Mouse (Mus musculus) NIH3T3 (cell line): ENCODE measurements at regions not wholly inside any gene's neighbourhood (a gene's known extent, or its start where the extent isn't known, plus 50 kb on each side); places are given as distances from the start of the nearest gene placed in this dataset.
A peak's percentile ranks its signal among the peaks of the same experiment; 100 is the strongest.

Experiments
- DNase-seq: peaks from one replicate; pipeline ENCODE4 v3.0.0-alpha.2; 2012; ENCODE audit warnings: low read depth

DNA sequence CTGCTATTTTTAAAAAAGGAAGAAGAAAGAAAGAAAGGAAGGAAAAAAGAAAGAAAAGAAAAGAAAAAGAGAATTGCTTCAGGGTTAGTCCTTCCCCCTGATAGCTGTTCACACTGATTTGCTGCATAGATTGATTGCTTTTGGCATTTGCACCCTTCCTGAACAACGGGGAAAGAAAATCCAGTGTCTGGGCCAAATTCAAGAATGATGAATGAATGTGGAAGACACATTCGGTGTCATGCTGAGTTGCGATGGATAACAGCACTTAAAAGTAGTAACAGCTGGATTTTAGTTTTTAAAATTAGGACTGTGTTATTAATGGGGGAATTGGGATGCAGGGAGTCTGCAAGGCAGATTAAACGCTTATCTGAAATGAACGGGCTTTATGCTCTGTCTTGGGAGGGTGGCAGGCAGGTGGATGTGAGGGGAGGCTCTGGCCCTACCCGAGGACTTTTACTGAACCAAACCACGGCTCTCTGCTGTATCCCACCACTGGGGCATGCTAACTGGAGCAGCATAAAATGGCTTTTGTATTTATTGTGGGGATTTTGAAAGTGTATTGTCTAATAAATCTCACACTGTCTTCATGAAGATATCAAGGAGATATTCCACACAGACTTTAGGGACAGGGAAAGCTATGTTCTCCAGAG is 114.4 kb downstream of the Lca5 start:
- DNase-seq = peak; percentile 25

- no peak for DNase-seq
These were observed 115.0 kb downstream of the Lca5 start for GRCm38 (mm10) chr9:83325910-83326309.

DNA sequence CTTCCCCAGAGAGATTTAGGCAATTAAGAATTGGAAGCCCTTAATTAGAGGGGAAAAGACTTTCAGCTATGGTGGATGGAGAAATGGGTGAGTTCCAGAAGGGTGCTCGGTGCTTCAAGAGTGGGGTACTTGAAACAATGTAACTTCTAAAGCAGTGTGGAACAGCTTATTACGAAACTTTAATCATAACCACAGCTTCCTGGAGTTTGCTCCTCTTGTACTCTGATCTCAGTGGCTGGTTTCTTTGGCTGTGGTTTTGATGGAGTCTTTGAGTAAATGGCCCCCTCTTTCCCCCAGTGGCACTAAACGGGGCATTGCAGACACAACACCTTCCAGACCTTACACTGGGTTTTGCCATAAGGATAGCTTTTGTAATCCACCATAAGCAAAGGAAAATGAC is 116.6 kb downstream of the Lca5 start:
- no peak for DNase-seq

DNA sequence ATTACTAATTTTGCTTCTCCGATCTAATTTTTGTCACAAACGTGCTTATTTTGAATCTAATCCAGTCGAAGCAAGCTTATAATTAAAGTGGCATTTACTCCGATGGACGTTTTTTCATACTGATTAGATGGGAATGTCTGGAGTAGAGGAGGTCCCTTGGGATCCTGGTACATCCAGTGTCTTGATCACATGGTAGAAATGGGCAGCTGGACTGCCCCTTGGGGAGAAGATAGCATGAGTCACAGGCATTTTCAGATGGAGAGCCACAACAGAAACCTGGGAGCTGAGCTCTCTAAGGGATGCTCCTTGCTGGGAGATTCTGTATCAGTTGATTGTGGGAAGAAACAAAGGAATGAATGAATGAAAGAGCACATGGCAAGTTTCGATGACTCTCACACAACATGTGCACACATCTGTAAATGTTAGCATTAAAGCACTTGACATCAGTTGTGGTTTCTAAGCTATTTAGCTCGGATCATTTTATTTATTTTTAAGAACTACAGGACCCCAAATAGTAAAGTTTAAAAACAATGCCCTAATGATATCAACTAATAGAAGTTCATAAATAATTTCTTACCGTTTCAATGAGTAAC is 117.8 kb downstream of the Lca5 start:
- no peak for DNase-seq

GRCm38 (mm10) chr9:83321793-83322192 is 119.1 kb downstream of the Lca5 start:
- DNase-seq = no peak

DNA sequence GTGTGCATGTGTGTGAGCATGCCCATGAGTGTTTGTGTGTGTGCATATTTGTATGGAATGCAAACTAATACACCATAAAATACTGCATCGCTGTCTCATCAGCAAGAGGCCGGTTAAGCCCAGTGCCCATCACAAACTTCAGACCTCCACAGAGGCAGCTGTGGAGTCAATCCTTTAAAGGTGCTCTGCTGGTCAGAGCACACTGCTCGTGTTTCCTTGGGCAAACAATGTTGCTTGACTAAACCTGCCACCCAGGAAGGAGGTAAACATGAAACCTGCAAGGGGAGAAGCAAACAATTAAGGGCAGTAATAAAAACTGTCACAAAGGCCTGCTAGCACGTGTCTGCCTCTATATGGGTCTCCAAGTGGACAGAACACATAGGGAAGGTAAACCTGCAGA is 120.1 kb downstream of the Lca5 start:
- no peak for DNase-seq

DNA sequence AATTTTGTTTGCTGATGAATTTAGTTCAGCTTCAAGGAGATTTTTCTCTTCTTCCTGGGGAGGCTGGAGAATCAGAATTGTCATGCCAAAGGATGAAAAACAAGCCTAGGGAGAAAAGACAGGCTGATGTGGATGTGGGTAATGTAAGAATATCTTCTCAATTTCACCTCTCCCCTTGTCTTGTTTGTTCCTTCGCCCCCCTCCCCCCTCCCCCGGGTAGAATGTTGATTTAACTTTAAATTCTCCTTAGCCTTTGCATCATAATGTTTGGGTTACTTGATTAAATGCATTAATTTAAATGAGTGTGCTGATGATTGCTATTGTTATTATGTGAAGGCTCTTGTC is 124.1 kb downstream of the Lca5 start:
- no peak for DNase-seq

GRCm38 (mm10) chr9:83315941-83316817 is 124.7 kb downstream of the Lca5 start:
- peak; percentile 79 for DNase-seq

DNA sequence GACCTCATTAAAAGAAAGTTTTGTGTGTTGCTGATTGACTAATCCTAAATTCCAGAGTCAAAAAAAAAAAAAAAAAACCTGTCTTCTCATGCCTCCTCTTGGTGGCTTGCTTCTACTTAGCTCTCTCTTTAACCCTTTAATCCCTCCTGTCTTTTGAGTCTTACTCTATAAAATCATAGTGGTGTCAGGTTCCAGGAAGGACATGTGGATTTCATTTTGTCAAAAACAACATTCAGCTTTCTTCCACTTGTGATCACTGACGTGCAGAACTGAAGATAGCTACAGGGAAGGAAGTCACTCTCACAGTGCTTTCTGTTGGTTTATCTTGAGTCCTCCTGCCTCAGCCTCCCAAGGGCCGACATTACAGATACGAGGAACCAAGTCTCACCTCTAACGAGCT is 132.2 kb downstream of the Lca5 start:
- DNase-seq = peak; percentile 27

DNA sequence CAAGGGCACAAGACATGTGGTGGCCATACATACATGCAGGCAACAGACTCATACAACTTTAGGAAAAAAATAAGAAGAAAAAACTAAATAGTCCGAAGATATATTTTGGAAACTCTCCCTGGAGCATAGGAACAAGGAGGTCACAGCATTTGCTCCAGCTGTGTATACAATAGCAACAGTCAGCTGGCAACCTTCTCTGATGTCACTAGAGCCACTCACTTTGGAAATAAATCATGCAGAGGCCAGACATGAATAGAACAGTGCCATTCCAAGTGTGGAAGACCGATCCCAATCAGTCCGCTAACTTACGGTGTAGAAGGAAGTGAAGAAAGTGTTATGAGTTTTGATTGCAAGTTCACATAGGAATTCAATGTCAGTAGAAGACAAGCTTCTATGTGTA is 132.8 kb downstream of the Lca5 start:
- DNase-seq = no peak

DNA sequence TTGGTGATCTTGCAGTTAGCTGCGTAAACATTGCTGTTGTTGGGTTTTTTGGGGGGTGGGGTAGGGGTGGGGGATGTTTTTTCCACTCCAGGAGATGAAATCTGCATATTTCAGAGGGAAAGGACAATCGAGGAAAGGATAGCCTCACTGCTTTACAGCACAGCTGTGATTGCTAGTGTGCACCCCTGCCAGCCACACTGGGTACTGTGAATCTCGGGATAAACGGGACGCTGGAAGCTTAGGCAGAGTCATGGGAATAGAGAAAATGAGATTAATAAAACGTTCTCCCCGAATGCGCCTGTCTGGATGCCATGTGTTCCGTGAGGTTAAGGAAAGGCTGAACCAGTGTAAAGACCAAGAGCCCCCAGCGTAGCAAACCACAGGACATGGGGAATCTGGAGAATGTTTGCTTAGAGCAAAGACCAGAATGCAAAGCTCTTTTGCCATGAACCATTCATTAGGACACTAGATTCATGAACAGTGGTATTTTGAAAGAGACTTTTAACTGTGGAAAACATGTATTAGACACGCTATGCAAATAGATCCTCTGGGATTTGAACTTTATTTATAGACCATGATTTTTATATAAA is 133.5 kb downstream of the Lca5 start:
- peak; percentile 6 for DNase-seq

- no peak for DNase-seq
These were observed 136.0 kb downstream of the Lca5 start for GRCm38 (mm10) chr9:83304925-83305324.

DNA sequence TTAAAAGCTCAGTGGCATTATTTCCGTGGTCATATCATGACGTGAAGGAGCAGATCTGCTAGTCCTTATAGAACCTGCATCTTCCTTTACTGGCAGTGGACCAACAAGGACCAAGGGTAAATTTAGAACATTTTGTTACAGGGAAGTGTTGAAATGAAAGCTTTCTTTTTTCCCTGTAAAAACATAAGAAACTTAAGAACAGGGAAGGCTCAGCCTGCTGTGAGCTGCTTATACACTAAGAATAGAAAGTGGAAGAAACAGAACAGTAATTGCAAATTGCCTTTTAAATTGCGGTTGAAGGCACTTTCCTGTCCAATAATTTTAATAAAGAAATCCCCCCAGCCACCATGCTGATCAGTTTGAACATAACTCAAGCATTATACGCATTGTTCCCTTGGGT is 140.4 kb downstream of the Lca5 start:
- no peak for DNase-seq

- no peak for DNase-seq
These were observed 140.9 kb downstream of the Lca5 start for GRCm38 (mm10) chr9:83300044-83300443.

DNA sequence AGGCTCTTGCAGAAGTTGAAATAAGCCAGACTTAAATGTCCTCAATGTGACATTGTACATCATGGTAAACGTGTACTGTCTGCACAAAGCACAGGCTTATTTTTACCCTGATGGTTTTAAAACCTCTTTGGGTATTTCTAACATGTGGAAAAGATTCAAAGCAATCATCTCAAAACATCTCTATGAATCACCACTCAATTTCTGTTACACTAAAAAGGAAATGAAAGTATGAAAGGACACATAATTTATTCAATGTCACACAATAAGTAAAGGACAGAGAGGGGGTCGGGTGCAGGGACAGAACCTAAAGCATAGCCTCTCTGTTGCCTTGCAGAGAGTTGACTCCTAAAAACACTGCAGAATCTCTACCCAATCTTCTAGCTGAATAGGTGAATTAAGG is 141.3 kb downstream of the Lca5 start:
- no peak for DNase-seq

DNA sequence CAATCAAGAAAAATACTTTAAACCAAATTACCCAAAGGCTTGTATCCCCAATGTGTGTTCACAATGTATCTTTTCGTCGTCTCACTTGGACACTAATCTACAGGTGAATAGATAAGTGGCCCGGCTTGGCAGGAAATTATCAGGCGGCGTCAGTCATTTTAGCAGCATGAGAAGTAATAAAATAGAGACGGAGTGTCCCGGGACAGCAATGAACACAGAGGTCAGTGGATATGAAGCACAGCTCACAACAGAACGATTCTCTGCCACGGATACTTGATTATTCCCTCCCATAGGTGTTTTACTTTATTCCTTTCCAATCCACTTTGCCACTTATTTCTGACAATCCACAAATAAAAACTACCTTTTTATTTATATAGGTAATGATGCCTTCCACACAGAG is 145.5 kb downstream of the Lca5 start:
- DNase-seq = no peak

- DNase-seq = no peak
These were observed 146.5 kb downstream of the Lca5 start for GRCm38 (mm10) chr9:83294441-83294840.

DNA sequence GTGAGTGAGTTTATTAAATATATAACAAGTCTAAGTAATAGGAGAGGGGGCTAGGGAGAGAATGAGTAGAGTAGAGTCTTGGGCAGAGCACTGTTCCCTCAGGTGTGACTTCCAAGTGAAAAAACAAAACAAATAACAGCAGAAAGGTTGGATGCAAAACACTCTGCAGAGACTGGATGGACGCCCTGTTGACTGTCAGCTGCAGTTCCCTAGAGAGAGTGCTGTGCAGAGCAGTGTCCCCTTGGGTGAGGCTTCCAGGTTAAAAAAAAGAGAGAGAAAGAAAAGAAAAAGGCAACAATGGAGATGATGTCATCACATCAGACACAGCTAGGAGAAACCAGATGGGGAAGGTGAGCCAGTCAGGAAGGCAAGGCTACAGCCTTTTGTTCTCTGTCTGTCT is 137.6 kb upstream of the Hmgn3 start:
- no peak for DNase-seq

GRCm38 (mm10) chr9:83283662-83284061 is 137.2 kb upstream of the Hmgn3 start:
- DNase-seq = no peak

- DNase-seq = no peak
These were observed 136.8 kb upstream of the Hmgn3 start for GRCm38 (mm10) chr9:83283249-83283648.

- no peak for DNase-seq
These were observed 131.3 kb upstream of the Hmgn3 start for GRCm38 (mm10) chr9:83277791-83278190.

DNA sequence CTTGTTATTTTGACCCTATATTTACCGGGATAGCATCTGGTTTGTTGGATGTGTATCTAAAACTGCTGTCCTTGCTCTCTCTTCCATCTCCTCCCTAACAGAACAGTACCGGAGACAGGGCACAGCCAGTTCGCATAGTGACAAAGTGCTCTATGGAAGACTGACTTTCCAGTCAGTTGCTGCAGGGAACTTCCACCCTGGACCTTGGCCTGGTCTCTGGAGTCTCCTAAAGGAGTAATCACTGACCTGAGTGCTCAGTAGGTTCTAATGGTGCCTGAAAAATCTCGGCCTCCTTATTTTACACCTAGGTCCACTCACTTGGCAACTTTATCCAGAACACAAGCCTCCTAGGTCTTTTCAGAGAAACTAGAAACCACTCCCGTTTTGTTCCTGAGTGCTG is 130.9 kb upstream of the Hmgn3 start:
- no peak for DNase-seq

GRCm38 (mm10) chr9:83276291-83276690 is 129.8 kb upstream of the Hmgn3 start:
- no peak for DNase-seq
